Mouse (Mus musculus): ENCODE results near the gene Def6. TPM values are rescaled to one million over a fixed set of nuclear protein-coding genes. Genes with fewer than 3 reads are reported as not detected.
A peak's percentile ranks its signal among the peaks of the same experiment; 100 is the strongest.

Def6 gene
- polyA plus RNA-seq (2015; fragmentation: Nextera tagmentation; extraction: Ambion mirVana), result 11.4 and 12.0 TPM in 2 replicates

DNA sequence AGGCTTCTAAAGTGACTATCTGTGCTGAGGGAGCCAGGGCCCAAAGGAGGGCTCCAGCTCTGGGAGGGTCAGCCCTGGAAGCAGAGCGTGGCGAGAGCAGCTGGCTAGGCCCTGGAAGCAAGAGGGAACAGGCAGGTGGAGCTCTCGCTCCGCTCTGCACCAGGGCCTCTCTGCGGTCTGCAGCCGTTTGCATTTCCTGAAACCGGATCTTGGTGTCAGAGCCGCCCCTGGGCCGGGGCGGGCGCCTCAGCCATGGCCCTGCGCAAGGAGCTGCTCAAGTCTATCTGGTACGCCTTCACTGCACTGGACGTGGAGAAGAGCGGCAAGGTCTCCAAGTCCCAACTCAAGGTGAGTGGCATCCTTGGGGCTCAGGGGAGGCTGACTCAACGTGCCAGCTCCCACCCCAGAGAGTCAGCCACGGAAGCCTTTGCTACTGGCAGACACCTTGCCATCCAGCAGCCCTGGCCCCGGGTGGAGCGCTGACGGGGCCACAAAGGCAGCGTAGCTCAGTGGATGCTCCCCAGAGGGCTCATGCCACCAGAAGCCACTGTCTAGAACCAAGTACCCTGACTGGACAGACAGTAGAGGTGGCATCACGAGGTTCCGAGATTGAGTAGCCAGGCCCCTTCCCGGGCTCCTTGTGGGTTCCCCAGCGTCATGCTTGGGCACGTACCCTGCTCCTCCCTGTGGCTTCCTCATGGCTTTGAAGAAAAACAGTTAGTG, at the start of gene Def6:
Gene Def6 (plus strand): TSS at position 188 of the 723 bp plus-strand sequence.
- peaks cover 2% of the 10 kb centered on the region; the same call in 1 of the 2 replicates for H3K4me1 ChIP-seq (replicated peaks; ENCODE audit: control insufficient read depth, insufficient read depth)
- peak within 1 kb of the TSS; percentile 74 for H3K9ac ChIP-seq (ENCODE audit: low read length)
- WGBS, result 15% methylated on average over 26 of the region's 26 CpGs
- H3K27me3 ChIP-seq (ENCODE audit: control insufficient read depth, insufficient read depth, low read length), result no peaks in the 10 kb centered on the region
- H3K4me3 ChIP-seq (ENCODE audit: low read depth, low read length), result peak within 1 kb of the TSS; percentile 44
- ATAC-seq (ENCODE audit: low FRiP score, low TSS enrichment), result peak; percentile 87
- H3K36me3 ChIP-seq (ENCODE audit: control insufficient read depth, insufficient read depth, low read length), result no peaks in the 10 kb centered on the region
- no peak for TF ChIP-seq EP300 (optimal IDR thresholded peaks at IDR 0.05)
- peak; percentile 85 for TF ChIP-seq CTCF (IDR thresholded peaks at IDR 0.05; ENCODE audit: low read depth)
- no peaks in the 10 kb centered on the region for H3K9me3 ChIP-seq (ENCODE audit: control insufficient read depth, low read length)
- H3K27ac ChIP-seq (replicated peaks), result peak within 1 kb of the TSS; percentile 88
- DNase-seq (ENCODE audit: low spot score), result peak; percentile 86
- peak within 1 kb of the TSS; percentile 64 for H3K4me2 ChIP-seq (replicated peaks; ENCODE audit: low read depth)

- 50% methylated on average over 9 of the region's 10 CpGs for WGBS
- no peak for TF ChIP-seq CTCF (IDR thresholded peaks at IDR 0.05; ENCODE audit: low read depth)
- TF ChIP-seq EP300 (optimal IDR thresholded peaks at IDR 0.05), result no peak
- H3K4me3 ChIP-seq (ENCODE audit: low read depth, low read length), result no peak overlapping the region
Observed at GRCm38 (mm10) chr17:28160361-28160760, 47.2 kb upstream of the Def6 start.

DNA sequence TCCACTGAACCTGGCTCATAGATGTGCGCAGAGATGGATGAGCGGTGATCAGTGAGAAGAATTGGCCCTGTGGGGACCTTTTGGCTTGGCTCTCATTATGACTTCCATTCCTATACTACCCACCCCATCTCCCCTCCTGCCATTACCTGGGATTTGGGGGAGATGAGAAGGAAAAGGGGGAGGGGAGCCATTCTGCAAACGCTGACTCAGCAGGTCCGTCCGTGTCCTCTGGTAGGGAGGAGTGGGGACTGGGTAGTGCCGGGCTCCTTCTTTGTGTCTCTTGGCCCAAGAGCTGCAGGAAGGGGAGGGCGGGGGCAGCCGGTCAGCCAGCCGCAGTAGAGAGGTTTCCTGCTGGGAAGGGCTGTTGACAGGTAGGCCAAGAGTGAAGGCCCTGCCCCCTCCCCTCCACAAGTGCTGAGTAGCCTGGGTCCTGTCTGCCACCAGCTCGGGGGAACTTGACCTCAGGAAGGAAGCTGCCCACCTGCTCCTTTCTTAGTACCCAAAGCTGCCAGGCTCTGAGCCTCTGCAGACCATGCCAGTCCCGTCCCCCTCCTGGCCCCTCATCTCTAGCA, 46.2 kb upstream of the Def6 start:
- ATAC-seq (ENCODE audit: low FRiP score, low TSS enrichment) (no peak), DNase-seq (ENCODE audit: low spot score) (no peak)
- H3K4me2 ChIP-seq (replicated peaks; ENCODE audit: low read depth), result no peak overlapping the region
- no peaks in the 10 kb centered on the region for H3K27me3 ChIP-seq (ENCODE audit: control insufficient read depth, insufficient read depth, low read length)
- H3K9me3 ChIP-seq (ENCODE audit: control insufficient read depth, low read length), result no peaks in the 10 kb centered on the region
- H3K27ac ChIP-seq (replicated peaks), result no peak overlapping the region
- TF ChIP-seq EP300 (optimal IDR thresholded peaks at IDR 0.05) (no peak), CTCF (IDR thresholded peaks at IDR 0.05; ENCODE audit: low read depth) (no peak)
- WGBS, result 45% methylated on average over 11 of the region's 11 CpGs
- no peaks in the 10 kb centered on the region for H3K4me1 ChIP-seq (replicated peaks; ENCODE audit: control insufficient read depth, insufficient read depth)
- H3K36me3 ChIP-seq (ENCODE audit: control insufficient read depth, insufficient read depth, low read length), result no peaks in the 10 kb centered on the region
- no peak overlapping the region for H3K4me3 ChIP-seq (ENCODE audit: low read depth, low read length)
- no peak overlapping the region for H3K9ac ChIP-seq (ENCODE audit: low read length)

More at GRCm38 (mm10) chr17:28160361-28160760, 47.2 kb upstream of the Def6 start:
- H3K9me3 ChIP-seq (ENCODE audit: control insufficient read depth, low read length), result no peaks in the 10 kb centered on the region
- ATAC-seq (ENCODE audit: low FRiP score, low TSS enrichment), result no peak
- no peak for DNase-seq (ENCODE audit: low spot score)
- H3K9ac ChIP-seq (ENCODE audit: low read length), result no peak overlapping the region
- H3K4me1 ChIP-seq (replicated peaks; ENCODE audit: control insufficient read depth, insufficient read depth), result no peaks in the 10 kb centered on the region
- no peaks in the 10 kb centered on the region for H3K27me3 ChIP-seq (ENCODE audit: control insufficient read depth, insufficient read depth, low read length)
- H3K4me2 ChIP-seq (replicated peaks; ENCODE audit: low read depth), result no peak overlapping the region
- no peak overlapping the region for H3K27ac ChIP-seq (replicated peaks)
- no peaks in the 10 kb centered on the region for H3K36me3 ChIP-seq (ENCODE audit: control insufficient read depth, insufficient read depth, low read length)

- Histone ChIP-seq H3K27me3 (ENCODE audit: control insufficient read depth, insufficient read depth, low read length) (no peaks in the 10 kb centered on the region), H3K4me2 (replicated peaks; ENCODE audit: low read depth) (no peak overlapping the region), H3K36me3 (ENCODE audit: control insufficient read depth, insufficient read depth, low read length) (no peaks in the 10 kb centered on the region), H3K4me3 (ENCODE audit: low read depth, low read length) (no peak overlapping the region), H3K9me3 (ENCODE audit: control insufficient read depth, low read length) (no peaks in the 10 kb centered on the region), H3K4me1 (replicated peaks; ENCODE audit: control insufficient read depth, insufficient read depth) (no peaks in the 10 kb centered on the region), H3K27ac (replicated peaks) (no peak overlapping the region), H3K9ac (ENCODE audit: low read length) (no peak overlapping the region)
- TF ChIP-seq EP300 (optimal IDR thresholded peaks at IDR 0.05) (no peak), CTCF (IDR thresholded peaks at IDR 0.05; ENCODE audit: low read depth) (peak; percentile 96)
- ATAC-seq (ENCODE audit: low FRiP score, low TSS enrichment) (peak; percentile 68; the same call in 1 of the 2 replicates), DNase-seq (ENCODE audit: low spot score) (peak; percentile 85)
- 13% methylated on average over 6 of the region's 6 CpGs for WGBS
Observed at GRCm38 (mm10) chr17:28163666-28164065, 43.9 kb upstream of the Def6 start.

DNA sequence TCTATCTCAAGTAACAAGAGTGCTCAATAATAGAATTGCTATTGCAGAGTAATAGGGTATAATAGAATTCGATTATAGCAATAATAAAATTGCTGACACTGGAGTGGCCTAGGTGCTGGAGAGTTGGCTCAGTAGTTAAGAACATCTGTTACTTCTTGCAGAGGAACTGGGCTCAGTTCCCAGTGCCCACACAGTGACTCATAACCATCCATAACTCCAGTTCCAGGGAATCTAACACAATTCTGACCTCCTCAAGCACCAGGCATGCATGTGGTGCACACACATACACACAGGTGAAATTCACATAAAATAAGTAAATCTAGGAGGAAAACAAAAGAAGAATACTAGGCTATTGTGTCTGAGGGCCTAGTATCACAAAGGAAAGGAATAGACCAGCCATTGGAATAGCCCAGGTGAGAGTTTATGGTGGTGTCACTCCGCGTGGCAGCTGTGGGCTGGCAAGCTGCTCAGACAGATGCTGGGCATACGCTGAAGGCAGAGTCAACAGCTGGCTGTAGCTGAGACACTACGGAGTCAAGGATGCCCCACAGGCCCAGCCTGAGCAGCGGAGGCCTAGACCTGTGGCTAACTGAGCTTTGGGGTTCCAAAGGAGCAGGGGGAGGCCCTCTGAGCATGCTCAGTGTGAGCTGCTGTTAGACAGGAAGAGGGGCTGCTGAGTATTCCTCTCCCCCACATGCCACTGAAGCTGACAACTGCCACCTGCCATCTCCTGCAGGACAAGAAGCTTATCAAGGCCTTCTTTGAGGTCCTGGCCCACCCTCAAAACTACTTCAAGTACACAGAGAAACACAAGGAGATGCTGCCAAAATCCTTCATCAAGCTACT, 36.9 kb upstream of the Def6 start:
- Histone ChIP-seq H3K27me3 (ENCODE audit: control insufficient read depth, insufficient read depth, low read length) (no peaks in the 10 kb centered on the region), H3K9me3 (ENCODE audit: control insufficient read depth, low read length) (no peaks in the 10 kb centered on the region), H3K27ac (replicated peaks) (no peak overlapping the region), H3K4me3 (ENCODE audit: low read depth, low read length) (no peak overlapping the region), H3K4me2 (replicated peaks; ENCODE audit: low read depth) (no peak overlapping the region), H3K9ac (ENCODE audit: low read length) (no peak overlapping the region), H3K4me1 (replicated peaks; ENCODE audit: control insufficient read depth, insufficient read depth) (peaks cover 3% of the 10 kb centered on the region; the same call in 1 of the 2 replicates), H3K36me3 (ENCODE audit: control insufficient read depth, insufficient read depth, low read length) (no peaks in the 10 kb centered on the region)
- TF ChIP-seq EP300 (optimal IDR thresholded peaks at IDR 0.05), result no peak
- no peak for TF ChIP-seq CTCF (IDR thresholded peaks at IDR 0.05; ENCODE audit: low read depth)
- ATAC-seq (ENCODE audit: low FRiP score, low TSS enrichment) (no peak), DNase-seq (ENCODE audit: low spot score) (no peak)
- 78% methylated on average over 6 of the region's 6 CpGs for WGBS
